ENCODE assay signal across 32 mouse cellular contexts in genomic region chr7:100443728-100444127, GRCm38 (mm10). TPM values are rescaled to one million over a fixed set of nuclear protein-coding genes. Genes with fewer than 3 reads are reported as not detected.
DNase-seq lines count a peak whose midpoint lies in the region; ATAC-seq and TF ChIP-seq lines count a peak whose summit lies in the region.
"Had no signal": no experiment of that assay in that cellular context is flagged by ENCODE, and none has a peak within 500 bp of the region (broad histone marks: within the 10 kb centered on the region; RNA-seq: fewer than 3 reads in every experiment).

No protein-coding gene starts in this region.

- H3K9me3 ChIP-seq in liver, postnatal 0 days (ENCODE audit: low read length): no peaks in the 10 kb centered on the region
- no peaks in the 10 kb centered on the region for H3K9me3 ChIP-seq in liver, embryonic 11.5 days (ENCODE audit: control insufficient read depth, low read length)
- H3K9me3 ChIP-seq in forebrain, embryonic 14.5 days (replicated peaks; ENCODE audit: control insufficient read depth, low read length): no peaks in the 10 kb centered on the region
- H3K9me3 ChIP-seq: embryonic facial prominence, embryonic 13.5 days; heart, embryonic 12.5 days; hindbrain, embryonic 10.5 days; hindbrain, embryonic 15.5 days; limb, embryonic 13.5 days; liver, embryonic 12.5 days; megakaryocyte, embryonic 14.5 days; midbrain, embryonic 12.5 days; neural tube, embryonic 13.5 days; stomach, embryonic 15.5 days had no signal

- no peaks in the 10 kb centered on the region for H3K4me1 ChIP-seq in liver, postnatal 0 days (ENCODE audit: insufficient read depth)
- no peaks in the 10 kb centered on the region for H3K4me1 ChIP-seq in liver, embryonic 11.5 days (replicated peaks; ENCODE audit: control insufficient read depth, insufficient read depth, low read length)
- no peaks in the 10 kb centered on the region for H3K4me1 ChIP-seq in forebrain, embryonic 14.5 days (ENCODE audit: control insufficient read depth, insufficient read depth, low read length)
- H3K4me1 ChIP-seq: embryonic facial prominence, embryonic 13.5 days; heart, embryonic 12.5 days; hindbrain, embryonic 10.5 days; hindbrain, embryonic 15.5 days; limb, embryonic 13.5 days; midbrain, embryonic 12.5 days; neural tube, embryonic 13.5 days; stomach, embryonic 15.5 days had no signal

- no peak overlapping the region for H3K4me2 ChIP-seq in liver, postnatal 0 days (ENCODE audit: low read depth, low read length)
- H3K4me2 ChIP-seq in liver, embryonic 11.5 days: no peak overlapping the region
- no peak overlapping the region for H3K4me2 ChIP-seq in forebrain, embryonic 14.5 days (ENCODE audit: low read length)
- H3K4me2 ChIP-seq: embryonic facial prominence, embryonic 13.5 days; heart, embryonic 12.5 days; hindbrain, embryonic 15.5 days; limb, embryonic 13.5 days; liver, embryonic 12.5 days; midbrain, embryonic 12.5 days; neural tube, embryonic 13.5 days; stomach, embryonic 15.5 days had no signal

- no peaks in the 10 kb centered on the region for H3K27me3 ChIP-seq in liver, postnatal 0 days (ENCODE audit: insufficient read depth, low read length)
- H3K27me3 ChIP-seq in liver, embryonic 11.5 days (replicated peaks; ENCODE audit: control insufficient read depth, insufficient read depth, low read length): no peaks in the 10 kb centered on the region
- no peaks in the 10 kb centered on the region for H3K27me3 ChIP-seq in forebrain, embryonic 14.5 days (replicated peaks; ENCODE audit: control insufficient read depth, insufficient read depth, low read length)
- H3K27me3 ChIP-seq: embryonic facial prominence, embryonic 13.5 days; heart, embryonic 12.5 days; hindbrain, embryonic 15.5 days; limb, embryonic 13.5 days; liver, embryonic 12.5 days; megakaryocyte, embryonic 14.5 days; midbrain, embryonic 12.5 days; neural tube, embryonic 13.5 days; stomach, embryonic 15.5 days had no signal

- TF ChIP-seq CTCF in liver, postnatal 0 days (IDR thresholded peaks at IDR 0.05; ENCODE audit: low read depth): no peak

- ATAC-seq in liver, postnatal 0 days: peak; percentile 56
- ATAC-seq in liver, embryonic 11.5 days (replicated peaks; ENCODE audit: low FRiP score): no peak
- peak; percentile 78; the same call in 1 of the 2 replicates for ATAC-seq in common myeloid progenitor, adult 5-6 weeks (replicated peaks; ENCODE audit: low read depth, poor library complexity, severe bottlenecking)
- peak; percentile 60 for ATAC-seq in megakaryocyte progenitor cell, adult 5-6 weeks (replicated peaks; ENCODE audit: poor library complexity)
- no peak for ATAC-seq in forebrain, embryonic 14.5 days
- ATAC-seq: activated CD4-positive, CD25-positive, alpha-beta regulatory T cell, adult 4 months; inflammation-experienced regulatory T-cells, adult 6 months; liver, embryonic 12.5 days had no signal

- DNase-seq in liver, postnatal 0 days: no peak
- DNase-seq in liver, embryonic 11.5 days (ENCODE audit: low spot score): no peak
- DNase-seq in forebrain, embryonic 14.5 days (ENCODE audit: low spot score): no peak
- DNase-seq in thymus, postnatal 14 days: no peak
- DNase-seq in c-Kit-positive CD71-positive TER-119-positive erythroid progenitor cells, embryonic 14.5 days (ENCODE audit: low spot score): no peak
- DNase-seq: adrenal gland, postnatal 10 days; cerebellum, adult 11-12 months; cerebellum, adult 9-11 months; gastrocnemius, postnatal 14 days; heart, adult 2 months; kidney, adult 11 months; kidney, postnatal 14 days; layer of hippocampus, adult 9-11 months; lung, adult 18-20 months; lung, postnatal 10 days had no signal

- H3K4me3 ChIP-seq in liver, postnatal 0 days (ENCODE audit: low read depth, low read length): no peak overlapping the region
- no peak overlapping the region for H3K4me3 ChIP-seq in liver, embryonic 11.5 days (ENCODE audit: low read depth, low read length)
- no peak overlapping the region for H3K4me3 ChIP-seq in forebrain, embryonic 14.5 days (ENCODE audit: low read depth, low read length)
- H3K4me3 ChIP-seq: embryonic facial prominence, embryonic 13.5 days; heart, adult 2 months; heart, embryonic 12.5 days; hindbrain, embryonic 10.5 days; hindbrain, embryonic 15.5 days; left cerebral cortex, adult 2 months; limb, embryonic 13.5 days; liver, embryonic 12.5 days; megakaryocyte, embryonic 14.5 days; midbrain, embryonic 12.5 days; neural tube, embryonic 13.5 days; stomach, embryonic 15.5 days had no signal

- WGBS in liver, postnatal 0 days (ENCODE audit: insufficient replicate concordance): 56% methylated on average over 4 of the region's 4 CpGs
- WGBS in liver, embryonic 11.5 days: 71% methylated on average over 4 of the region's 4 CpGs
- WGBS in forebrain, embryonic 14.5 days: 91% methylated on average over 4 of the region's 4 CpGs

- no peak overlapping the region for H3K27ac ChIP-seq in liver, postnatal 0 days (ENCODE audit: low read depth)
- H3K27ac ChIP-seq in liver, embryonic 11.5 days (ENCODE audit: low read depth, low read length): no peak overlapping the region
- H3K27ac ChIP-seq in forebrain, embryonic 14.5 days (ENCODE audit: low read depth, low read length): no peak overlapping the region
- H3K27ac ChIP-seq: embryonic facial prominence, embryonic 13.5 days; heart, adult 2 months; hindbrain, embryonic 10.5 days; hindbrain, embryonic 15.5 days; left cerebral cortex, adult 2 months; limb, embryonic 13.5 days; liver, embryonic 12.5 days; midbrain, embryonic 12.5 days; neural tube, embryonic 13.5 days; stomach, embryonic 15.5 days had no signal

- TF ChIP-seq EP300 in liver, postnatal 0 days (IDR thresholded peaks at IDR 0.05; ENCODE audit: low read depth): no peak

- no peak overlapping the region for H3K9ac ChIP-seq in liver, postnatal 0 days (replicated peaks)
- H3K9ac ChIP-seq in liver, embryonic 11.5 days (ENCODE audit: low read depth, low read length): no peak overlapping the region
- no peak overlapping the region for H3K9ac ChIP-seq in forebrain, embryonic 14.5 days (ENCODE audit: low read length)
- H3K9ac ChIP-seq: embryonic facial prominence, embryonic 13.5 days; heart, embryonic 12.5 days; hindbrain, embryonic 15.5 days; limb, embryonic 13.5 days; liver, embryonic 12.5 days; midbrain, embryonic 12.5 days; neural tube, embryonic 13.5 days; stomach, embryonic 15.5 days had no signal

- H3K36me3 ChIP-seq in liver, postnatal 0 days (replicated peaks; ENCODE audit: insufficient read depth, low read length): peaks cover 51% of the 10 kb centered on the region
- peaks cover 21% of the 10 kb centered on the region; the same call in 1 of the 2 replicates for H3K36me3 ChIP-seq in liver, embryonic 11.5 days (ENCODE audit: control insufficient read depth, insufficient read depth, low read length)
- H3K36me3 ChIP-seq in forebrain, embryonic 14.5 days (ENCODE audit: control insufficient read depth, insufficient read depth, low read length): peaks cover 89% of the 10 kb centered on the region

RNA-seq across cellular contexts. Expression of gene Ucp3, which starts 29.1 kb away (rescaled TPM):
- polyA plus RNA-seq in liver, postnatal 0 days (2015; fragmentation: Nextera tagmentation; extraction: Ambion mirVana): 0.08 and 0.21 TPM in 2 replicates
- not detected in 2 replicates for polyA plus RNA-seq in liver, embryonic 11.5 days (2014; fragmentation: Nextera tagmentation; extraction: Ambion mirVana)
- total RNA-seq in common myeloid progenitor, adult 5-6 weeks (2017): not detected in 2 replicates
- total RNA-seq in megakaryocyte progenitor cell, adult 5-6 weeks (2015): 0.15 TPM in 1 of 2 replicates, not detected in the other
- not detected in 2 replicates for total RNA-seq in megakaryocyte progenitor cell, adult 5-6 weeks (2017)
- not detected in 2 replicates for polyA plus RNA-seq in forebrain, embryonic 14.5 days (2014; fragmentation: Nextera tagmentation; extraction: Ambion mirVana)
- total RNA-seq: midbrain, postnatal 0 days had no signal
- polyA plus RNA-seq: activated CD4-positive, CD25-positive, alpha-beta regulatory T cell, adult 4 months; embryonic facial prominence, embryonic 13.5 days; forebrain, embryonic 11.5 days; hindbrain, embryonic 15.5 days; midbrain, embryonic 12.5 days; neural tube, embryonic 13.5 days had no signal

RNA-seq across cellular contexts. Expression of gene Ucp2, which starts 49.4 kb away (rescaled TPM):
- polyA plus RNA-seq in liver, postnatal 0 days (2015; fragmentation: Nextera tagmentation; extraction: Ambion mirVana): 530 and 545 TPM in 2 replicates
- 487 and 491 TPM in 2 replicates for polyA plus RNA-seq in liver, embryonic 11.5 days (2014; fragmentation: Nextera tagmentation; extraction: Ambion mirVana)
- total RNA-seq in common myeloid progenitor, adult 5-6 weeks (2017): 101 and 132 TPM in 2 replicates
- 208 and 232 TPM in 2 replicates for total RNA-seq in megakaryocyte progenitor cell, adult 5-6 weeks (2015)
- 90.4 and 97.3 TPM in 2 replicates for total RNA-seq in megakaryocyte progenitor cell, adult 5-6 weeks (2017)
- polyA plus RNA-seq in forebrain, embryonic 14.5 days (2014; fragmentation: Nextera tagmentation; extraction: Ambion mirVana): 42.5 and 55.0 TPM in 2 replicates

Comparison
In these comparisons a context has a peak if more than half of its experiments do, and no peak if none do; other contexts are left out.
1. ATAC-seq: peak in liver, postnatal 0 days (single experiment), common myeloid progenitor, adult 5-6 weeks (single experiment) and megakaryocyte progenitor cell, adult 5-6 weeks (single experiment); none in liver, embryonic 11.5 days (single experiment) and forebrain, embryonic 14.5 days (single experiment).